Mouse (Mus musculus) heart, postnatal 10 days (tissue): ENCODE results near the gene St5. TPM values are rescaled to one million over a fixed set of nuclear protein-coding genes. Genes with fewer than 3 reads are reported as not detected.

Source experiments
- DNase-seq, 2 experiments: peaks; one replicate each; pipeline ENCODE4 v3.0.0; 2021
- intact Hi-C: fragments of 180-260 bp; cut with DNase I; formaldehyde crosslinking; loops from one replicate; pipeline ENCODE4 v1.15.1; 2025
- total RNA-seq, 2 experiments: library from RNA; stranded (reverse); gene quantifications; 2 replicates each; pipeline ENCODE4 v1.2.3; 2021

The St5 gene
- total RNA-seq, 2 experiments from 2014 or later: 52.6 to 58.4 TPM

GRCm38 (mm10) chr7:109704016-109704377, 592 bp upstream of the St5 start:
- intact Hi-C loops: loop anchor here (2.0 to 10.0 kb wide), 3 partner anchors 33 to 381 kb away; no protein-coding TSS in a partner anchor
- no peak for DNase-seq

GRCm38 (mm10) chr7:109702721-109703120, 684 bp downstream of the St5 start:
- intact Hi-C loops: loop anchor here (5.0 to 10.0 kb wide), 2 partner anchors 175 to 382 kb away; no protein-coding TSS in a partner anchor
- DNase-seq: no peak

- intact Hi-C loops: loop anchor here (5.0 to 10.0 kb wide), 2 partner anchors 173 to 385 kb away; no protein-coding TSS in a partner anchor
- DNase-seq: no peak
Observed at GRCm38 (mm10) chr7:109700213-109700612, 3.2 kb downstream of the St5 start.

GRCm38 (mm10) chr7:109695339-109695726, 8.1 kb downstream of the St5 start:
- intact Hi-C loops: no loop called here
- no peak for DNase-seq

GRCm38 (mm10) chr7:109694576-109695338, 8.6 kb downstream of the St5 start:
- intact Hi-C loops: no loop called here
- DNase-seq: no peak

- intact Hi-C loops: no loop called here
- peak; percentile 32 to 37 for DNase-seq
Observed at GRCm38 (mm10) chr7:109690961-109691360, 12.4 kb downstream of the St5 start.

GRCm38 (mm10) chr7:109690101-109690500, 13.3 kb downstream of the St5 start:
- intact Hi-C loops: no loop called here
- DNase-seq: no peak

GRCm38 (mm10) chr7:109686585-109687128, 16.7 kb downstream of the St5 start:
- no peak for DNase-seq
- intact Hi-C loops: no loop called here

GRCm38 (mm10) chr7:109680879-109681278, 22.5 kb downstream of the St5 start:
- no peak for DNase-seq
- intact Hi-C loops: no loop called here

- intact Hi-C loops: no loop called here
- no peak for DNase-seq
Observed at GRCm38 (mm10) chr7:109680284-109680683, 23.1 kb downstream of the St5 start.

- intact Hi-C loops: loop anchor here (5.0 kb wide), 1 partner anchor 58 kb away; no protein-coding TSS in a partner anchor
- DNase-seq: no peak
Observed at GRCm38 (mm10) chr7:109674944-109675628, 28.3 kb downstream of the St5 start.

GRCm38 (mm10) chr7:109671581-109672471, 31.6 kb downstream of the St5 start:
- DNase-seq: peak; percentile 88 to 89
- intact Hi-C loops: loop anchor here (2.0 to 5.0 kb wide), 2 partner anchors 33 to 55 kb away; no protein-coding TSS in a partner anchor

- intact Hi-C loops: loop anchor here (2.0 to 5.0 kb wide), 2 partner anchors 35 to 52 kb away; no protein-coding TSS in a partner anchor
- DNase-seq: no peak
Observed at GRCm38 (mm10) chr7:109669426-109670170, 33.8 kb downstream of the St5 start.

- intact Hi-C loops: no loop called here
- no peak for DNase-seq
Observed at GRCm38 (mm10) chr7:109666664-109667063, 36.7 kb downstream of the St5 start.

GRCm38 (mm10) chr7:109662626-109663025, 40.8 kb downstream of the St5 start:
- intact Hi-C loops: no loop called here
- no peak for DNase-seq

GRCm38 (mm10) chr7:109659278-109659677, 44.1 kb downstream of the St5 start:
- intact Hi-C loops: no loop called here

GRCm38 (mm10) chr7:109657884-109658283, 45.5 kb downstream of the St5 start:
- DNase-seq: no peak
- intact Hi-C loops: no loop called here

More at GRCm38 (mm10) chr7:109659278-109659677, 44.1 kb downstream of the St5 start:
- DNase-seq: no peak

GRCm38 (mm10) chr7:109654871-109655270, 48.5 kb downstream of the St5 start:
- DNase-seq: no peak
- intact Hi-C loops: no loop called here

GRCm38 (mm10) chr7:109648812-109649594, 54.4 kb downstream of the St5 start:
- intact Hi-C loops: no loop called here

More at GRCm38 (mm10) chr7:109648812-109649594, 54.4 kb downstream of the St5 start:
- peak in 1 of 2 experiments; percentile 52 for DNase-seq
